17 mouse cellular contexts compared by ENCODE assay signal in the genomic region with DNA sequence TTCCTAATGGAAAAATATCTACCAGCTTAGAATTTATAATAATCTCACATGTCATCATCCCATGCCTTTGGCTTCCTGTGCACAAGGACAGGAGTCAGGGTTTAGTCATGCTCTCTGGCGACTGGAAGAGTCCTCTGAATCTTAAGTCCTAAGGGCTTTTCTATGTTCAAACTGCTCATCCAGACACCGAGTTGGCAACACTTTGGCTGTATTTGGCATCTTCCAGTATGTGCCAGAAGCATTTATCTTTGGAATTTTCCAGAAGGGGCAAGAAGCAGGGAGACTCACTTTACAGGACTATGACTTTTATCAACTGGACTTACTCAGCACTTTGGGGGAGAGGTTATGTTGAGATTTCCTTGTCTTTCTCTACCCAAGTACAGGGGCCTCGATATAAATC.
DNase-seq lines count a peak whose midpoint lies in the region; TF ChIP-seq lines count a peak whose summit lies in the region.
"Had no signal": no experiment of that assay in that cellular context is flagged by ENCODE, and none has a peak within 500 bp of the region (broad histone marks: within the 10 kb centered on the region; RNA-seq: fewer than 3 reads in every experiment).

No protein-coding gene starts in this region.

- no peak for TF ChIP-seq CTCF in layer of hippocampus, adult 2 months (conservative IDR thresholded peaks at IDR 0.05)

- no peak overlapping the region for H3K4me3 ChIP-seq in layer of hippocampus, adult 2 months
- H3K4me3 ChIP-seq: embryonic facial prominence, embryonic 10.5 days; embryonic facial prominence, embryonic 12.5 days; forebrain, embryonic 13.5 days; forebrain, embryonic 15.5 days had no signal

- peak overlapping the region; percentile 67; the same call in 1 of the 2 replicates for H3K27ac ChIP-seq in layer of hippocampus, adult 2 months
- H3K27ac ChIP-seq: embryonic facial prominence, embryonic 10.5 days; embryonic facial prominence, embryonic 12.5 days; forebrain, embryonic 13.5 days; forebrain, embryonic 15.5 days had no signal

- peak; percentile 26 for DNase-seq in adrenal gland, adult 2 months
- no peak for DNase-seq in adrenal gland, postnatal 25 days
- DNase-seq in layer of hippocampus, adult 2 months (ENCODE audit: low spot score in 2 of 2), result no peak
- no peak for DNase-seq in layer of hippocampus, adult 18-20 months (ENCODE audit: low spot score in 2 of 2)
- peak; percentile 43 for DNase-seq in adipocyte (ENCODE audit: low spot score)
- no peak for DNase-seq in cerebellum, adult 8-10 months
- DNase-seq: adrenal gland, adult 8-10 months; adrenal gland, postnatal 14 days; cerebellum, adult 11 months; cerebellum, adult 18-20 months; cerebellum, adult 9-10 months; cerebellum, postnatal 25 days; forebrain, postnatal 0 days had no signal

Comparison
In these comparisons a context has a peak if more than half of its experiments do, and no peak if none do; other contexts are left out.
1. DNase-seq: peak in adrenal gland, adult 2 months (single experiment) and adipocyte (single experiment); none in adrenal gland, postnatal 25 days (single experiment), layer of hippocampus, adult 2 months (0 of 2), layer of hippocampus, adult 18-20 months (0 of 2) and cerebellum, adult 8-10 months (single experiment).